Mouse (Mus musculus): ENCODE measurements around the gene Celf1. TPM values are rescaled to one million over a fixed set of nuclear protein-coding genes. Genes with fewer than 3 reads are reported as not detected.

Gene Celf1
- polyA plus RNA-seq, 1 experiment from 2014 or later: 66.7 TPM

DNA sequence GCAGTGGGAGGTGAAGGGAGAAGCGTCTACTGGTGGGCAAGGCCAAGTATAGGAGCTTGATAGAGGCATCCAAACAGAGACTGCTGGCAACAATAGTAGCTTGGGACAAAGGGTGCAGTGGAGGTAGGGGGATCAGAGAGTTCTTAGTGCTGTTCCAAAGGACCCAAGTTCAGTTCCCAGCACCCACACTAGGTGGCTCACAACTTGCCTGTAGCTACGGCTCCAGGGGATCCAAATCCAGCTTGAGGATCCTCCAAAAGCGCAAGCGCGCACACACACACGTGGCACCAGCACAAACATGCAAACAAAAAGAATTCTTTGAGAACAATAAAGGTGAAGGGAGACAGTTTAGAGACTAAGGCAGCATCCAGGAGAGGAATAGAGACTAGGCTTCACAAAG is 124.0 kb downstream of the Celf1 start:
- H3K4me1 ChIP-seq: peaks cover 18% of the 10 kb centered on the region
- 82% methylated on average over 6 of the region's 6 CpGs for WGBS
- ATAC-seq (ENCODE audit: insufficient number of reproducible peaks, low FRiP score, low TSS enrichment, low read depth): no peak
- H3K4me2 ChIP-seq (replicated peaks): no peak overlapping the region
- no peak overlapping the region for H3K9ac ChIP-seq
- H3K27me3 ChIP-seq: no peaks in the 10 kb centered on the region
- no peaks in the 10 kb centered on the region for H3K9me3 ChIP-seq (replicated peaks)
- no peak overlapping the region for H3K4me3 ChIP-seq (replicated peaks)
- H3K27ac ChIP-seq (replicated peaks): no peak overlapping the region
- H3K36me3 ChIP-seq: peaks cover 69% of the 10 kb centered on the region

DNA sequence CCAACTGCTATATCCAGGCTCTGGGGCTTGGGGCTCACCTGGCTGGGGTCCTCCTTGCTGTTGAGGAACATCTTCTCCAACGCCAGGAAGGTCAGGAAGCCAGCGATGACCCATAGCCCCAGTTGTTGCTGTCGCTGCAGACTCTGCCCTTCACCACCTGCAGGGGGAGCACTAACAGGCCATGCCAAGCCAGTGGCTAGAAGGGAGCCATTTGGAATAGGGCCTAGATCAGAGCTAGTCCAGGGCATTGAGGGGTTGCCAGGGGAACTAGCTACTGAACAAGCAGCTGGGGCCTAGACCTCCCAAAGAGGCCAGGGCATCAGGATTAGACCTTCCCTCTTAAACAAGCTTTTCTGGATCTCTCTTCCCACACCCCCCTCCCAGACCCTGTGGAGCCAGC is 125.4 kb downstream of the Celf1 start:
- no peaks in the 10 kb centered on the region for H3K27me3 ChIP-seq
- ATAC-seq (ENCODE audit: insufficient number of reproducible peaks, low FRiP score, low TSS enrichment, low read depth): no peak
- H3K9me3 ChIP-seq (replicated peaks): no peaks in the 10 kb centered on the region
- H3K36me3 ChIP-seq: peaks cover 57% of the 10 kb centered on the region
- WGBS: 52% methylated on average over 3 of the region's 3 CpGs
- H3K4me2 ChIP-seq (replicated peaks): no peak overlapping the region
- peaks cover 21% of the 10 kb centered on the region for H3K4me1 ChIP-seq
- H3K27ac ChIP-seq (replicated peaks): no peak overlapping the region
- H3K4me3 ChIP-seq (replicated peaks): no peak overlapping the region
- no peak overlapping the region for H3K9ac ChIP-seq

DNA sequence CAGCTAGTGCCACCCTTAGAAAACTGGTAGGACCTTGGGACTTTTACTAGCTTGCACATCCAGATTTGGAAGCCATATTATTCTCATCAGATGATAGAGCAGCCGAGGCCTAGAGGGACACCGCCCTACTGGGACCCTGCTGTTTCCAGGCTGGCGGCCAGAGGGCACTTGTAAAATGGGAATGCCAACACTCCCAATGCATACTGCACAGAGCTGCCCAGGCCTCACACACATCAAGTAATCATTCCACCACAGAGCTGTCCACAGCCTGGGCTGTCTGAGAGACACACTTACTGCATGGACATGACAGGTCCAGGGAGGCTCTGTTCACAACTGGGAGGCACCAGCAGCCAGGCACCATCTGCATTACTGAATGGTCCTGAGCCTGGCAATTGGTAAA is 126.3 kb downstream of the Celf1 start:
- WGBS: 83% methylated on average over 3 of the region's 3 CpGs
- Histone ChIP-seq H3K36me3 (peaks cover 48% of the 10 kb centered on the region), H3K27me3 (no peaks in the 10 kb centered on the region)

DNA sequence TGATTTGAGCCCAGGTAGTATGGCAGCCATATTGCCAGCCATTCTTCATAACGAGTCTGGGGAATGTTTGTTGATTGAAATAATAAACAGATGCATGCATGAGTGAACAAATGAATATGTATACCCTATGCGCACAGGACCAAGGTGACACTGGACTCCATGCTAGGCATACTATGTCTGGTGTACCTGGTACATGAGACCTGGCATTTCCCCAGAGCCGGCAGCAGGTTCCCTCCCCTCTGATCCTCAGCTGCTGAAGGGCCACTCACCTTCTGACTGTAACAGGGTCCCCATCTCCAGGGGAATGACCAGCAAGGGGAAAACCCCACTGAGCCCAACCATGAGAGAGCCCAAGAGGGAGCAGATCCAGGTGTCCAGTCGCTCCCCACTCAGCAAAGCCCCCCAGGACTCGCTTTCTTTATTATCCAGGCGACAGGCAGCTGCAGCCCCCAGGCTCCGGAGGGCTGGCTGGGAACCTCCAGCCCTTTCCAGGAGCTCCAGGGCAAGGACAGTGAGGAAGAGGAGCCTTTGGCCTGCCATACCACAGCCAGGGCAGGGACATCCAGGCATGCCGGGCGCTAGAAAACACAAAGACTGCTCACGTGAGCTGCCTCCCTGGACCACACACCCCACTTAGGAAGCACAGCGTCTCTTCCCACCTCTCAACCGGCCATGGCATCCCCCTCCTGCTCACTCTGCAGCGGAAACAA is 128.1 kb downstream of the Celf1 start:
- H3K27ac ChIP-seq (replicated peaks): peak overlapping the region; percentile 88; the same call in 1 of the 2 replicates

More for the DNA sequence above, 126.3 kb downstream of the Celf1 start:
- H3K9ac ChIP-seq: no peak overlapping the region
- no peak overlapping the region for H3K4me2 ChIP-seq (replicated peaks)
- H3K27ac ChIP-seq (replicated peaks): no peak overlapping the region
- H3K9me3 ChIP-seq (replicated peaks): no peaks in the 10 kb centered on the region
- peaks cover 24% of the 10 kb centered on the region for H3K4me1 ChIP-seq
- H3K4me3 ChIP-seq (replicated peaks): no peak overlapping the region
- no peak for ATAC-seq (ENCODE audit: insufficient number of reproducible peaks, low FRiP score, low TSS enrichment, low read depth)

DNA sequence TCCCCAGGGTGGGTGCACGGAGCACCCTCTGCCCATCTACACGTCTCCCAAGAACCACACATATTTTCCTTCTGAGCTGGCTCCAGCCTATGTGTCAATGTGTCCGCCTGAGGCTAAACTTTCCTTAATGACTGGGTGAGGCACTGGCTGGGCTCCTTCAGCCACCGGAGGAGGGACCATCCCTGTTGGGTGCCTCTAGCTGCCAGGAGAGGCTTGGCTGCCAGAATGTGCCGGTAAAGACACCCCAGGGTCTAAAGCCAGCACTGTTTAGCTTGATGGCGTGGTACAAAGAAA is 128.6 kb downstream of the Celf1 start:
- WGBS: 35% methylated on average over 6 of the region's 6 CpGs
- H3K27me3 ChIP-seq: no peaks in the 10 kb centered on the region
- H3K4me1 ChIP-seq: peaks cover 24% of the 10 kb centered on the region
- peak overlapping the region; percentile 69; the same call in 1 of the 2 replicates for H3K9ac ChIP-seq
- H3K4me3 ChIP-seq (replicated peaks): peak overlapping the region; percentile 70
- no peak for ATAC-seq (ENCODE audit: insufficient number of reproducible peaks, low FRiP score, low TSS enrichment, low read depth)
- H3K4me2 ChIP-seq (replicated peaks): peak overlapping the region; percentile 74
- H3K36me3 ChIP-seq: peaks cover 28% of the 10 kb centered on the region
- no peaks in the 10 kb centered on the region for H3K9me3 ChIP-seq (replicated peaks)
- H3K27ac ChIP-seq (replicated peaks): peak overlapping the region; percentile 88

More for the DNA sequence above, 128.1 kb downstream of the Celf1 start:
- no peak for ATAC-seq (ENCODE audit: insufficient number of reproducible peaks, low FRiP score, low TSS enrichment, low read depth)
- peak overlapping the region; percentile 74 for H3K4me2 ChIP-seq (replicated peaks)
- peaks cover 24% of the 10 kb centered on the region for H3K4me1 ChIP-seq
- H3K36me3 ChIP-seq: peaks cover 33% of the 10 kb centered on the region
- no peaks in the 10 kb centered on the region for H3K9me3 ChIP-seq (replicated peaks)
- H3K4me3 ChIP-seq (replicated peaks): peak overlapping the region; percentile 70
- WGBS: 46% methylated on average over 13 of the region's 13 CpGs
- no peaks in the 10 kb centered on the region for H3K27me3 ChIP-seq
- 0 out of 2 replicates have a peak overlapping the region, but pooled peaks have one; percentile 69 for H3K9ac ChIP-seq

Other genes starting within 250 kb of the Celf1 start
- gene Fnbp4, start 195.0 kb upstream of the Celf1 start, polyA plus RNA-seq (2015; fragmentation: Nextera tagmentation; extraction: Ambion mirVana): 92.9 and 108 TPM in 2 replicates
- gene Agbl2, start 157.7 kb upstream of the Celf1 start, polyA plus RNA-seq (2015; fragmentation: Nextera tagmentation; extraction: Ambion mirVana): 2.5 and 4.2 TPM in 2 replicates
- gene Mtch2, start 93.2 kb upstream of the Celf1 start, polyA plus RNA-seq (2015; fragmentation: Nextera tagmentation; extraction: Ambion mirVana): 175 and 188 TPM in 2 replicates
- gene C1qtnf4, start 54.5 kb upstream of the Celf1 start, polyA plus RNA-seq (2015; fragmentation: Nextera tagmentation; extraction: Ambion mirVana): 20.5 and 20.8 TPM in 2 replicates
- gene Kbtbd4, start 35.6 kb upstream of the Celf1 start, polyA plus RNA-seq (2015; fragmentation: Nextera tagmentation; extraction: Ambion mirVana): 37.4 and 37.6 TPM in 2 replicates
- gene Ndufs3, start 35.6 kb upstream of the Celf1 start, polyA plus RNA-seq (2015; fragmentation: Nextera tagmentation; extraction: Ambion mirVana): 194 and 204 TPM in 2 replicates
- gene Rapsn, start 95.2 kb downstream of the Celf1 start, polyA plus RNA-seq (2015; fragmentation: Nextera tagmentation; extraction: Ambion mirVana): 24.0 and 34.6 TPM in 2 replicates
- gene Psmc3, start 113.6 kb downstream of the Celf1 start, polyA plus RNA-seq (2015; fragmentation: Nextera tagmentation; extraction: Ambion mirVana): 282 and 288 TPM in 2 replicates
- 75.8 and 80.0 TPM in 2 replicates for gene Slc39a13, start 130.0 kb downstream of the Celf1 start, polyA plus RNA-seq (2015; fragmentation: Nextera tagmentation; extraction: Ambion mirVana)
- 12.3 and 12.4 TPM in 2 replicates for gene Spi1, start 142.0 kb downstream of the Celf1 start, polyA plus RNA-seq (2015; fragmentation: Nextera tagmentation; extraction: Ambion mirVana)
- gene Mybpc3, start 177.8 kb downstream of the Celf1 start, polyA plus RNA-seq (2015; fragmentation: Nextera tagmentation; extraction: Ambion mirVana): 0.32 and 0.40 TPM in 2 replicates
- 13.5 and 14.8 TPM in 2 replicates for gene Madd, start 243.5 kb downstream of the Celf1 start, polyA plus RNA-seq (2015; fragmentation: Nextera tagmentation; extraction: Ambion mirVana)